Mouse (Mus musculus) liver, embryonic 14.5 days (tissue): ENCODE data around the gene Mgl2. TPM values are rescaled to one million over a fixed set of nuclear protein-coding genes. Genes with fewer than 3 reads are reported as not detected.
"Not testable (repeated sequence)": the region's sequence is repeated elsewhere in the genome, so short reads cannot be mapped to it uniquely, and the experiment has no call there.

ENCODE experiments used
- ATAC-seq: fragments of 200-750 bp; cut with Nextera tagmentation; 2 replicates; pipeline ENCODE4 v1.8.0; 2017; ENCODE audit warnings: moderate number of reproducible peaks, mild to moderate bottlenecking, moderate library complexity; ENCODE audit not compliant: insufficient read depth
- DNase-seq, 3 experiments: peaks; one replicate each; pipeline ENCODE4 v3.0.0-alpha.2; 2012 to 2013; ENCODE audit warnings: low read depth in 3 of 3, low spot score in 3 of 3
- H3K27ac ChIP-seq: fragments of 300-500 bp; sonication (generic); 2 replicates; pipeline ENCODE4 v1.5.1; 2014; ENCODE audit warnings: moderate library complexity, mild to moderate bottlenecking, control low read depth, inconsistent platforms
- H3K27me3 ChIP-seq: fragments of 300-500 bp; sonication (generic); 2 replicates; pipeline ENCODE4 v1.6.1; 2014; ENCODE audit warnings: mild to moderate bottlenecking, low read length, moderate library complexity; ENCODE audit not compliant: control insufficient read depth, insufficient read depth
- H3K36me3 ChIP-seq: fragments of 300-500 bp; sonication (generic); replicated peaks from 2 replicates; pipeline ENCODE4 v1.6.1; 2014; ENCODE audit warnings: low read depth; ENCODE audit not compliant: control insufficient read depth, insufficient read depth
- H3K4me1 ChIP-seq, 2 experiments: fragments of 200-500 bp in 1 of 2; fragments of 300-500 bp in 1 of 2; sonication (generic) in 1 of 2; replicated peaks; 2 replicates each; pipeline ENCODE4 v1.6.1; 2012 to 2014; ENCODE audit warnings: antibody characterized with exemption in 1 of 2, inconsistent platforms in 1 of 2, low read length in 1 of 2; ENCODE audit not compliant: control insufficient read depth in 2 of 2, insufficient read depth in 2 of 2
- H3K4me2 ChIP-seq: fragments of 300-500 bp; sonication (generic); 2 replicates; pipeline ENCODE4 v1.6.1; 2014; ENCODE audit warnings: low read depth, mild to moderate bottlenecking, control low read depth, moderate library complexity
- H3K4me3 ChIP-seq, 2 experiments: fragments of 200-500 bp in 1 of 2; fragments of 300-500 bp in 1 of 2; sonication (generic) in 1 of 2; 2 replicates each; pipeline ENCODE4 v1.5.1; 2012 to 2014; ENCODE audit warnings: low read depth in 2 of 2, low read length in 2 of 2, mild to moderate bottlenecking in 2 of 2, control low read depth in 1 of 2, inconsistent platforms in 1 of 2, moderate library complexity in 1 of 2; ENCODE audit not compliant: insufficient read depth in 1 of 2
- H3K9ac ChIP-seq: fragments of 300-500 bp; sonication (generic); replicated peaks from 2 replicates; pipeline ENCODE4 v1.6.1; 2014; ENCODE audit warnings: mild to moderate bottlenecking, control low read depth, moderate library complexity
- H3K9me3 ChIP-seq: fragments of 300-500 bp; sonication (generic); 2 replicates; pipeline ENCODE4 v1.6.1; 2016; ENCODE audit warnings: low read length, mixed read lengths; ENCODE audit not compliant: control insufficient read depth
- CTCF ChIP-seq: IDR thresholded peaks from 2 replicates; pipeline ENCODE4 v1.5.1; 2016; ENCODE audit warnings: antibody characterized with exemption, low read depth, control low read depth
- EP300 ChIP-seq: IDR thresholded peaks from 2 replicates; pipeline ENCODE4 v1.6.1; 2016; ENCODE audit warnings: antibody characterized with exemption, low read depth
- WGBS: fragments of 180-500 bp; shearing (Covaris S2); extraction: QIAGEN DNeasy Blood & Tissue Kit; methylation state at CpG from one replicate; pipeline ENCODE4 v1.1.7; 2014; ENCODE audit not compliant: insufficient replicate concordance; 5-methylcytosine and 5-hydroxymethylcytosine counted together
- polyA plus RNA-seq, 2 experiments: library from polyadenylated mRNA; depleted of rRNA in 1 of 2; stranded (reverse) in 1 of 2; unstranded in 1 of 2; fragments of >200 nt; fragmentation: Nextera tagmentation in 1 of 2; extraction: Ambion mirVana in 1 of 2; gene quantifications; 2 replicates each; pipeline versions ENCODE4 v1.2.1 to v1.2.3; 2012 to 2014

Gene Mgl2
- polyA plus RNA-seq, 2 experiments: 1.2 to 2.2 TPM

DNA sequence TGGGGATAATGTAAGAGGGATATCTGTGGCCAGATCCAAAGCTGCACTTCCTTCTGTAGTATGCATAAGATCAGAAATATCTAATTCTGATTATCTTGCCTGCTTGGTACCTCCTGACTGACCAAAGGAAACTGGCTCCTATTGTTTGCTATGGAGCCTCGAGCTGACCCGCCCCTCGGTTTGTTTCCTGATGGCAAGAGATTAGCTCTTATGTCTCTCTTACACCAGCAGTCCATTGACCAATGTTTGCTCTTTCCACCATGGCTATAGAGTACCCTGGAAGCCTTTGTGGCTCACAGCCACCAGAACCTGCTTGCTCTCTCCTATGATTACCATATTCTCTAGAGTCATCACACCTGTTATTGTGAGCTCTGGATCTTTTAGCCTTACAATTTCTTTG is 32.2 kb downstream of the Mgl2 start:
- DNase-seq (no peak), ATAC-seq (no peak)
- Histone ChIP-seq H3K9me3 (no peaks in the 10 kb centered on the region), H3K4me2 (no peak overlapping the region), H3K27me3 (no peaks in the 10 kb centered on the region), H3K4me3 (no peak overlapping the region), H3K27ac (no peak overlapping the region), H3K9ac (no peak overlapping the region), H3K4me1 (no peaks in the 10 kb centered on the region), H3K36me3 (no peaks in the 10 kb centered on the region)
- TF ChIP-seq EP300 (no peak), CTCF (no peak)
- WGBS: 11% methylated on average over 3 of the region's 3 CpGs

DNA sequence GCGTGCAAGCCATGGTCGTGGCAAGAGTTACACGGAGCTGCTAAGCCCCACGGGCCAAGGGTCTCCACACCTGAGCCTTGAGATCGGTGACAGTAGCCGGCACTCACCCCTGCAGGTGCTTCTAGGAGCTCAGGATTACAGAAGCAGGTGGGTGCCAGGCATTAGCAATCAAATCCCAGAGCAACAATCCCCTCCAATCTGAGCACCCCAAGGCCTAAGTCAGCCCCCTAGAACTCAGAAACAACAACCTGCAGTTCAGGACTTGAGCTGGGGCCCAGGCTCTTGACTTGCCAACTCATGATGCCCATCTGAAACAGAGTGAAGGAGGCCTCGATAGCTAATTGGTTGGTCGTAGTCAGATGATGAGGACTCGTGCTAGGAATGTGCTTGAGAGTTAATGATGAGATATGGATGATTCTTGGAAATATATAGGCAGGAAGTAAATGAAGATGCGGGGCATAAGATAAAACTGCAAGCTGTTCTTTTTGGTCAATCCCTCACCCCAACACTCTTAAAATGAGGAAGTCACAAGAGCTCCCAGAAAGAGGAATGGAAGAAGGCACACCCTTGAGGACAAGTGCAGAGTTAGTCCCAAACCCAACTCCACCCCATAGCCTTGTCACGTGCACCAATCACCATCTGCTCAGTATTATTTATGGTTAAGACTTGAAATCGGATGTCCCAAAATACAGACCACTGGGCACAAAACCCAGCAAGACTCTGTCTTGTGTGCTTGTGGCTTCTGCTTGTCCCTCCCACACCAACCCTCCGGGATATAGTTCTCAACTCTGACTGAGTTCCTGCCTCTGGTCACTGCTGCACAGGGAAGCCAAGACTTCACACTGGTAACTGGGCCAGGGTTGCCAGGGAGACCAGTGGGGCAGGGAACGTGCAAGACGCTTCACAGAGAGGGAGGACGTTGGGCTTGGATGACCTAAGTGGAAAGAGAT is 36.1 kb downstream of the Mgl2 start:
- TF ChIP-seq EP300 (no peak), CTCF (no peak)
- 40% methylated on average over 16 of the region's 16 CpGs for WGBS
- DNase-seq: no peak
- Histone ChIP-seq H3K36me3 (no peaks in the 10 kb centered on the region), H3K4me2 (no peak overlapping the region), H3K9me3 (no peaks in the 10 kb centered on the region), H3K4me1 (no peaks in the 10 kb centered on the region), H3K4me3 (no peak overlapping the region), H3K27me3 (no peaks in the 10 kb centered on the region), H3K9ac (no peak overlapping the region), H3K27ac (no peak overlapping the region)
- ATAC-seq: no peak

DNA sequence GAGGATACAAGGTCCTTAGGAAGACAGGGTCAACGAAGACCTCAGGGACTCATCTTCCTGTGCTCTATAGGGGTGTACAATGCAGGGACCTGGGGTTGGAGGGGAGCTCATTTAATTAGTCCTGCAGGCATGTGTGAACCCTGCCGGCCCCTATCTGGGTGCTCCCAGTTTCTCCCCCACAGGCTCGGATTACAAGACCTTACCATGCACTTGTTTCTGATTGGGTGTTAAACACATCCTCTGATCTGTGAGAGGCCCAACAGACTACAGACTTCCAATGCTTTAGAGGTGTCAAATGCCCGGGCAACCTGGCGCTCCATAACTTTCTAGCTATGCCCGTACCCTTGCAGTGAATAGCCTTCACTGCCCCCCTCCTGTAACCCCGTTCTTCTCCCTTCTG is 38.0 kb downstream of the Mgl2 start:
- Histone ChIP-seq H3K4me2 (no peak overlapping the region), H3K4me1 (no peaks in the 10 kb centered on the region), H3K9me3 (no peaks in the 10 kb centered on the region), H3K9ac (no peak overlapping the region), H3K27ac (no peak overlapping the region), H3K36me3 (no peaks in the 10 kb centered on the region), H3K4me3 (no peak overlapping the region), H3K27me3 (no peaks in the 10 kb centered on the region)
- no peak for TF ChIP-seq EP300
- TF ChIP-seq CTCF: no peak
- WGBS: 53% methylated on average over 7 of the region's 7 CpGs
- ATAC-seq (no peak), DNase-seq (no peak)

DNA sequence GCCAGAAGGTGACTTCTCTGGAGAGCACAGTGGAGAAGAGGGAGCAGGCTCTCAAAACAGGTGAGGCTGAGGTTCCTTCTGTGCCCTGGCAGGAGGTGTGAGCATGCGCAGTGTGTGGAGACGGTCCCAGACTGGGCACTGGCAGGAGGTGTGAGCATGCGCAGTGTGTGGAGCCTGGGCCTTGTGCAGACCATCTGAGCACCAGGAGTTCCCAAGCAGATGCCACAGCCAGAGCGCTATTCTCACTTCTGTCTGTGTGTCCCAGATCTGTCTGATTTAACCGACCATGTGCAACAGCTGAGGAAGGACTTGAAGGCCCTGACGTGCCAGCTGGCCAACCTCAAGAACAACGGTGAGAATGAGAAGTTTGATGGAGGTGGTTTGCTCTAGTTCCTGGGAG is 39.3 kb downstream of the Mgl2 start:
- H3K4me3 ChIP-seq, H3K4me1 ChIP-seq, ATAC-seq, H3K9me3 ChIP-seq, H3K4me2 ChIP-seq, H3K27ac ChIP-seq, DNase-seq, H3K27me3 ChIP-seq, H3K36me3 ChIP-seq, H3K9ac ChIP-seq: not testable (repeated sequence)
- 65% methylated on average over 7 of the region's 7 CpGs for WGBS

DNA sequence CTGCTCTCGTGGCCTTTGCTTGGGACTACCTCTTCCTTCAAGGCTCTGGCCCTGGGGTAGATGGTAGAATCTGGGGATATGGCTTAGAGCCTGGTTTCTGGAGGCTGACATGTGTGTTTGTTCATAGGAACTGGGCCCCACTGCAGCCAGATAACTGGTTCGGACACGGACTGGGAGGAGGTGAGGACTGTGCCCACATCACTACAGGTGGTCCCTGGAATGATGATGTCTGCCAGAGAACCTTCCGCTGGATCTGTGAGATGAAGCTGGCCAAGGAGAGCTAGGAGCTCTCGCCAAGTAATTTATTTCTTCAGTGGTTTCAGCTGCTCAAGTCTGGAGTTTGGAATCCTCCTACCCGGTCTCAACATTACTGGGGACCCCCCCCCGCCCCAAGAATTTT is 40.2 kb downstream of the Mgl2 start:
- Histone ChIP-seq H3K4me3 (no peak overlapping the region), H3K27me3 (no peaks in the 10 kb centered on the region), H3K27ac (no peak overlapping the region), H3K4me1 (no peaks in the 10 kb centered on the region), H3K36me3 (no peaks in the 10 kb centered on the region), H3K9me3 (no peaks in the 10 kb centered on the region), H3K4me2 (no peak overlapping the region), H3K9ac (no peak overlapping the region)
- no peak for ATAC-seq
- no peak for TF ChIP-seq EP300
- no peak for TF ChIP-seq CTCF
- WGBS: 67% methylated on average over 7 of the region's 7 CpGs
- DNase-seq: no peak
